Mouse (Mus musculus): ENCODE measurements around the gene Gm49393. TPM values are rescaled to one million over a fixed set of nuclear protein-coding genes. Genes with fewer than 3 reads are reported as not detected.
"Not testable (repeated sequence)": the region's sequence is repeated elsewhere in the genome, so short reads cannot be mapped to it uniquely, and the experiment has no call there.

Gene Gm49393
- under 1 TPM in 1 of 2 experiments, not detected in 1; 0.79 TPM for total RNA-seq (2021)
- long read RNA-seq, experiment 1 = 0 reads
- long read RNA-seq, experiment 2 = 0 reads

GRCm38 (mm10) chr13:60935490-60935889, at the start of gene Gm49393:
Gene Gm49393, minus strand, starts transcription at chr13:60935590.
- not testable (repeated sequence) for DNase-seq (ENCODE audit: low spot score in 2 of 2)

DNA sequence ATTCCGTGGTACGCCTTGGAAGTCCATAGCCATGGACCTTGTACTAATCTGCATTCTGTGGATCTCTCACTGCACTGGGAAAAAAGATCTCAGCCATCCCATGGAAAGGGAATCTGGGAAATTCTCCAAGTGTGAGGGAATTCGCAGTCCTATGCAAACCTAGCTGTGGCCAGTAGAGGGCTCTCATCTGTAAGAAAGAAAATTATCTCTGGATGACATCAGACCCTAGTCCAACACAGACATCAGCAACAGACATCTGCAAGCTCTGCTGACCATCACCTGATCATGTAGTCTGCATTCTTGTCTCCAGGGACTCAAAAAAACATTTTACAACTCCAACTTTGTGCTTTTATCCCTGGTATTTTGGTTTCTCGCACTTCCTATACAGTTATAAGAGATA, 36.9 kb upstream of the Gm49393 start:
- not testable (repeated sequence) for DNase-seq (ENCODE audit: low spot score in 2 of 2)

- not testable (repeated sequence) for DNase-seq (ENCODE audit: low spot score in 2 of 2)
Observed at GRCm38 (mm10) chr13:60963985-60964384, 28.6 kb upstream of the Gm49393 start.

GRCm38 (mm10) chr13:60961706-60962105, 26.3 kb upstream of the Gm49393 start:
- DNase-seq (ENCODE audit: low spot score in 2 of 2) = no peak

DNA sequence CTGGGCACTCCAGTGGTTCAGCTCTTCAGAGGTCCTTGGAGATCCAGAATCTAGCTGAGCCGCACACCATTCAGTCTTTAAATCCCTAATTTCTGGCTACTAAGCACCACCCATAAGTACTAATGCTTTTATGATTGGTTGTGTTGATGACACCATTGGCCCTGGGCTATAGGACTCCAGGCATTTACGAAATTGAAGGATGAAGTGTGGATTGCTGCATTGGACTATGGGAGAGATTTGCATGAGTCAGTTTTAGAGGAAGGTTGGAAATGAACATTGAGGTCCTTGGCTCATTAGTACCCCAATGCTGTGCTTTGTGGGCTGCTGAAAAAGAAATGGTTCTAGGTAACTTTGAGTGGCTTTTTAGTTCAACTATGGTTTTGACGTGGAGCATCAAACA, 6.5 kb upstream of the Gm49393 start, which contains the start of gene Tpbpa:
TSS of gene Tpbpa (minus strand) at position 101 of the 400 bp plus-strand sequence.
- not testable (repeated sequence) for DNase-seq (ENCODE audit: low spot score in 2 of 2)

DNA sequence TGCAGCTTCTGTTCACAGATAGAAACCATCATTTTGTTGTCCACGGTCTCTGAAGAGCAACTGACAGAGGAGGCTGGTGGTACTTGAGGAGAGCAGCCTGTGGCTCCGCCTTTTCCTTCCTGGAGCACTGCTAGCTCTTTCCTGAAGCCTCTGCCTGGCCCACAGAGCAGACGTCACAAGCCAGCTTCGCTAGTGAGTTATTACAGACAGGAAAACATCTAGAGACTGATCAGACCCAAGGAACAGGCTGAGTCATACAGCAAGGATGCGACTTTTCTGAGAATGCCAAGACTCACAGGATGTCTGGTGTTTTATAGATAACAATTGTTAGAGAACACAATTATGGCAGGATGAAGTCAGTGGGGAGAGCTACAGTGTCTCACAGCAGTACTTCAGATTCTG, 1.1 kb upstream of the Gm49393 start, which contains the start of the genes Gm49391 and Ctla2a:
TSS of gene Gm49391 (minus strand) at position 72 of the 402 bp plus-strand sequence.
TSS of gene Ctla2a (minus strand) at position 126 of the 402 bp plus-strand sequence.
- DNase-seq (ENCODE audit: low spot score in 2 of 2) = no peak

GRCm38 (mm10) chr13:60904780-60905179, 30.6 kb downstream of the Gm49393 start, which contains the start of gene Tpbpb:
Gene Tpbpb, minus strand, starts transcription at chr13:60904880.
- not testable (repeated sequence) for DNase-seq (ENCODE audit: low spot score in 2 of 2)

- no peak for DNase-seq (ENCODE audit: low spot score in 2 of 2)
Observed at GRCm38 (mm10) chr13:60897328-60897727, 38.1 kb downstream of the Gm49393 start, which contains the start of gene Ctla2b. Gene Ctla2b, minus strand, starts transcription at chr13:60897447.

GRCm38 (mm10) chr13:60896794-60897193, 38.6 kb downstream of the Gm49393 start, which contains the start of gene Gm49392:
Gene Gm49392, minus strand, starts transcription at chr13:60896894.
- not testable (repeated sequence) for DNase-seq (ENCODE audit: low spot score in 2 of 2)

- no peak for DNase-seq (ENCODE audit: low spot score in 2 of 2)
Observed at GRCm38 (mm10) chr13:60895406-60896160, 39.8 kb downstream of the Gm49393 start.

DNA sequence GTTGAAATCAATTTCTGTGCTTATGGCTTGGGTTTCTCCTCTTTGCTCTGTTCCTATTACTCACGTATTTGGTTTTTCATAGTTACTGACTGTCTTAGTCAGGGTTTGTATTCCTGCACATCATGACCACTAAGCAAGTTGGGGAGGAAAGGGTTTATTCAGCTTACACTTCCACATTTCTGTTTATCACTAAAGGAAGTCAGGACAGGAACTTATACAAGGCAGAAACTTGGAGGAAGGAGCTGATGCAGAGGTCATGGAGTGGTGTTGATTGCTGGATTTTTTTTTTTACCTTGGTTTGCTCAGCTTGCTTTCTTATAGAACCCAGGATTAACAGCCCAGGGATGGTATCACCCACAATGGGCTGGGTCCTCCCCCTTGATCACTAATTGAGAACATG, 43.1 kb downstream of the Gm49393 start:
- DNase-seq (ENCODE audit: low spot score in 2 of 2) = no peak

GRCm38 (mm10) chr13:60864281-60864680, 71.1 kb downstream of the Gm49393 start, which contains the start of gene 4930486L24Rik:
Gene 4930486L24Rik, minus strand, starts transcription at chr13:60864475.
- DNase-seq (ENCODE audit: low spot score in 2 of 2) = no peak

DNA sequence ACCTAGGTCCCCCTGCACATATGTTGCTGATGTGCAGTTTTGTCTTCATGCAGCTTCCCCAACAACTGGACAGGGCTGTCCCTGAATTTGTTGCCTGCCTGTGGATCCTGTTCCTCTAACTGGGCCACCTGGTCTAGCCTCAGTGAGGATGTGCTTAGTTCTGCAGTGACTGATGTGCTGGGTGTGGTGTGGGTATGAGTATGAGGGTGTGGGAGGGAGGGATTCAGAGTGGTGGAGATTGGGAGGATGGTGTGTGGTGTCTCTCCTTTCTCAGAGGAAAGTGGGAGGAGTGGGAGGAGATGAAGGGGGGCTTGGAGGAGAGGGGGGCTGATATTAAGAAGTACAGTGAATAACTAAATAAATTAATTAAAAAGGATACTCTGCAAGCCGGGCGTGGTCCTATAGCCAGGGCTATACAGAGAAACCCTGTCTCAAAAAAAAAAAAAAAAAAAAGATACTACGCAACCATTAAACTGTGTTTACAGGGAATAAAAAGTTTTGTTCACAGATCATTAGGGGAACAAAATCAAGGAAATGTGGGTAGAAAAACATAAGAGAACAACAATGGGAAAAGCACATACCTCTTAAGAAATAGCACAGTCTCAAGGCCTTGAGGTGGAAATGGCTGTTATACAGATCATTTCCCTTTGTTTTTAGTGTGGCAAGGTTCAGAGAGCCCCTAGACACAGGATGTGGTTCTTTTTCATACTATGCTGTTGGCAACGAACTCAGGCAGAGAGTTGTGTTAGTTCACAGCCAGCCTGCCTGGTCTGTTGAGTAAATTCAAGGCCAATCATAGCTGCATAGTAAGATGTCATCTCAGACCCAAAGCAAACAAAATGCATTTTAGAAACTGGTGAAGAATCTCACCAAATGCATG, 86.9 kb downstream of the Gm49393 start:
- no peak for DNase-seq (ENCODE audit: low spot score in 2 of 2)

DNA sequence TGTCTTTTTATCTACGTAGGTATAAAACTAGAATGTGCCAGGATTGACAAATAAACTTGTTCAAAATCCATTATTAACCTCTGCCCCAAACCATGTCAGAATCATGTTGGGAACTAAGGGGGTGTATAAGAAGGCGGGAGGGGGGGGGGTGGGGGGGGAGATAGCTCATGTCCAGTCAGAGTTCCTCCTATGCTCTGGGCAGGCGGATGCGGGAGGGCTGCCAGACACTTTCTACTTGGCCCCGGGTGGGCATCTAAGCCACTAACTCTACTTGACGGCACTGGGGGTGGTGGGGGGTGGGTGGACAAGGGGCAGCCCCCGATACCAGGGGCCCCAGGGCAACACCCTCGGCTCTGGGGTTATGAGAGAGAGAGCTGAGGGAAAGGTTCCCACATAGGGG, 92.2 kb downstream of the Gm49393 start:
- DNase-seq (ENCODE audit: low spot score in 2 of 2) = no peak

DNA sequence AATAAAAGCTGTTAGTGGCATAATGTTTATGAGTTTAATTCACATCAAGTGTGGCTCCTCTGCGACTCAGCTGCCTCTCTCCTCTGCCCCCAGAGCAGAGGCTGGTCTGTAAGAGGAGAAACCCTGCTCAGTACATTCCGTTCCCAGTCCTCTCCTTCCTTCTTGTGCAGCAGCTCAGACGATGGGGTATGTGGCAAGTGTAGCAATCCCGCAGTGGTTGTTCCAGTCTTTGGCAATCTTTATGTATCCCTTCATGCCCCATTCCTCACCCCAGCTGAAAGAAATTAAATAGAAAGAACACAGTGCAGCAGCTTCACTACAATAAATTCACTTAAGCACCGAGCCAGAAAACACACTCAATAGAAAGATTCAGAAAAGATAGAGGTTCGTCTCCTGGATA, 92.7 kb downstream of the Gm49393 start:
- no peak for DNase-seq (ENCODE audit: low spot score in 2 of 2)

- DNase-seq (ENCODE audit: low spot score in 2 of 2) = no peak
Observed at GRCm38 (mm10) chr13:60839353-60839902, 96.0 kb downstream of the Gm49393 start.

- no peak for DNase-seq (ENCODE audit: low spot score in 2 of 2)
Observed at GRCm38 (mm10) chr13:60826052-60826451, 109.3 kb downstream of the Gm49393 start.

- DNase-seq (ENCODE audit: low spot score in 2 of 2) = no peak
Observed at GRCm38 (mm10) chr13:60820486-60821175, 114.8 kb downstream of the Gm49393 start.

DNA sequence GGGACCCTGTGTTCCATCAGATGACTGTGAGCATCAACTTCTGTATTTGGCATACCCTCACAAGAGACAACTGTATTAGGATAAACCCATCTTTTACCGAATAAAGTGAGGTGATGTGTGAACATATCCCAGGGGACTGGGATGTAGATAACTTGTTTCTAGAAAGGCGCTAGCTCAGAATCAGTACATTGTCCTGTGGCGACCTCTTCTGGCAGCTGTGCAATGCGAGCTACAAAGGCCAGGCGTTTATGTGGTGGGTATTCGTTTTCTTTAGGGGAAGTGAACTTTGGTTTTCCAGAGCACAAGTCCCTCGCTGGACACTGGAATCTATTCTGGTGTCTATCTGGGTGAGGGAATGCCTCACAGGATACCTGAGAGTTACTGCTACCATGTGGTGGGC, 115.9 kb downstream of the Gm49393 start:
- no peak for DNase-seq (ENCODE audit: low spot score in 2 of 2)

- DNase-seq (ENCODE audit: low spot score in 2 of 2) = no peak
Observed at GRCm38 (mm10) chr13:60813722-60814121, 121.7 kb downstream of the Gm49393 start.
